Mouse (Mus musculus) common myeloid progenitor, adult 5-6 weeks (primary cell): ENCODE data around the gene Cdkn1a. TPM values are rescaled to one million over a fixed set of nuclear protein-coding genes. Genes with fewer than 3 reads are reported as not detected.
"Not testable (repeated sequence)": the region's sequence is repeated elsewhere in the genome, so short reads cannot be mapped to it uniquely, and the experiment has no call there.

Experiments used
- ATAC-seq: replicated peaks from 2 replicates; pipeline ENCODE4 v1.8.0; 2016; ENCODE audit warnings: low read depth, mild to moderate bottlenecking, moderate TSS enrichment, inconsistent platforms; ENCODE audit not compliant: poor library complexity, severe bottlenecking
- total RNA-seq: library from RNA; stranded (forward); fragments of 200-1000, 187-1606 nt; gene quantifications from 2 replicates; pipeline ENCODE4 v1.2.3, GENCODE M21; 2017

The Cdkn1a gene
- total RNA-seq, result 3.7 and 7.9 TPM in 2 replicates

- no peak for ATAC-seq
Measured at GRCm38 (mm10) chr17:29090776-29091175, at the start of gene Cdkn1a. Cdkn1a (plus strand) TSS chr17:29090976.

- ATAC-seq, result not testable (repeated sequence)
Measured at GRCm38 (mm10) chr17:29041632-29042031, 49.1 kb upstream of the Cdkn1a start.

GRCm38 (mm10) chr17:29042569-29042968 lies 48.2 kb upstream of the Cdkn1a start:
- no peak for ATAC-seq

- ATAC-seq, result no peak
Measured at GRCm38 (mm10) chr17:29043583-29043982, 47.2 kb upstream of the Cdkn1a start.

GRCm38 (mm10) chr17:29044146-29044924 lies 46.4 kb upstream of the Cdkn1a start:
- no peak for ATAC-seq

GRCm38 (mm10) chr17:29044925-29045319 lies 45.9 kb upstream of the Cdkn1a start:
- peak; percentile 28; the same call in 1 of the 2 replicates for ATAC-seq

GRCm38 (mm10) chr17:29045741-29046530 lies 44.8 kb upstream of the Cdkn1a start:
- peak; percentile 24; the same call in 1 of the 2 replicates for ATAC-seq

GRCm38 (mm10) chr17:29046863-29047262 lies 43.9 kb upstream of the Cdkn1a start:
- no peak for ATAC-seq

- ATAC-seq, result no peak
Measured at GRCm38 (mm10) chr17:29047697-29048514, 42.9 kb upstream of the Cdkn1a start.

- ATAC-seq, result peak; percentile 59
Measured at GRCm38 (mm10) chr17:29048748-29049507, 41.8 kb upstream of the Cdkn1a start.

GRCm38 (mm10) chr17:29049508-29049889 lies 41.3 kb upstream of the Cdkn1a start:
- ATAC-seq, result no peak

GRCm38 (mm10) chr17:29049923-29050322 lies 40.9 kb upstream of the Cdkn1a start:
- no peak for ATAC-seq

GRCm38 (mm10) chr17:29050791-29051190 lies 40.0 kb upstream of the Cdkn1a start:
- no peak for ATAC-seq

GRCm38 (mm10) chr17:29053067-29053466 lies 37.7 kb upstream of the Cdkn1a start:
- no peak for ATAC-seq

GRCm38 (mm10) chr17:29053841-29054240 lies 36.9 kb upstream of the Cdkn1a start:
- no peak for ATAC-seq

GRCm38 (mm10) chr17:29054429-29054828 lies 36.3 kb upstream of the Cdkn1a start:
- ATAC-seq, result no peak; the same call in 1 of the 2 replicates

GRCm38 (mm10) chr17:29055586-29055985 lies 35.2 kb upstream of the Cdkn1a start:
- no peak for ATAC-seq

GRCm38 (mm10) chr17:29056207-29056606 lies 34.6 kb upstream of the Cdkn1a start:
- no peak for ATAC-seq

- peak; percentile 66 for ATAC-seq
Measured at GRCm38 (mm10) chr17:29056699-29057151, 34.1 kb upstream of the Cdkn1a start.
